Mouse (Mus musculus) kidney, postnatal 14 days (tissue): ENCODE data around the gene Arl6.
A peak's percentile ranks its signal among the peaks of the same experiment; 100 is the strongest.

ENCODE experiments used
- DNase-seq: peaks from one replicate; pipeline ENCODE4 v3.0.0; 2022; ENCODE audit warnings: mixed read lengths

Gene Arl6

DNA sequence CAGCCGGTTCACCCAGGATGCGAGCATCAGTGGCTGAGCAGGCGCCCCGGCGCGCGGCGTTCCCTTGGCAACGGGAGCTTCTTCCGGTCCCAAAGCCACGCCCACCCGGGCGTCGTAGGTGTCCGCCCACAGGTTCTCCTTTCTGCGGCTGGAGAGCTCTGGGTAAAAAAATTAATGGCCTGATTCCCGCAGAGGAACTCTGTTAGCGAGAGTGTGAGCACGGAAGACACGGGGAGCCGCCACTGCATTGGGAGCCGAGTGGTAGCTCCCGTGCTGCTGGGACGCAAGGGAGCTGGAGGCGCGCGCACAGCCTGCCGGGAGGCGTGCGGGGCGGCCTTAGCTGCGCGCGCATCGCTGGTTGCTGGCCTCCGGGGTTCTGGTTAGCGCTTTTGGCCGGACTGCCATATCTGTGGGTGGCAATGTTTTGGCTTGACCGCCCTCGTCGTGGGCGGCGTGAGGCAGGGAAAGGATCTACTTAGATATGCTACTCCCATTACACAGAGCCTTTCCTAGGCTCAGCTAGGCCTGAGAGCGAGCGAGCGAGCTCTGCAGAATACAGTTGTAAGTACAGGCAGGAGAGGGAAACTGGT, at the start of gene Arl6:
Arl6 (minus strand) TSS at position 290 of the 590 bp plus-strand sequence.
- peak; percentile 96 for DNase-seq

GRCm38 (mm10) chr16:59685135-59685534, 45.9 kb upstream of the Arl6 start:
- no peak for DNase-seq

DNA sequence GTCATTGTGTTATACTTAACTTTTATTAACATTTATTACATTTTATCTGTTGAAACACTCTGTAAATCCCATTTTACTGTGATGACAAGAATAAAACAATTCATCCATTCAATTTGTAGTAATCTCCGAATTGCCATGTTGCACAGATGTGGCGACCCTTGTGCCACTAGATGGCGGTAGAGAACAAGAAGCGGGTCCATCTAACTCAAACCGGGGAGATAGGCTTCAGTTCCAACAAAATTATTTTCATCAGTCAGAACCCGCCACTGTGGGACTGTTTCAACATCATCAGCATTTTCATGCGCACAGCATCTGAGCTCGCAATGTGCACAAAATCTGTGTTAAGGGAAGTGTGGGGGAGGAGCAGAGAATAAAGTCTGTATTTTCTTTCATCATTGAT, 44.2 kb upstream of the Arl6 start:
- DNase-seq = peak; percentile 70

DNA sequence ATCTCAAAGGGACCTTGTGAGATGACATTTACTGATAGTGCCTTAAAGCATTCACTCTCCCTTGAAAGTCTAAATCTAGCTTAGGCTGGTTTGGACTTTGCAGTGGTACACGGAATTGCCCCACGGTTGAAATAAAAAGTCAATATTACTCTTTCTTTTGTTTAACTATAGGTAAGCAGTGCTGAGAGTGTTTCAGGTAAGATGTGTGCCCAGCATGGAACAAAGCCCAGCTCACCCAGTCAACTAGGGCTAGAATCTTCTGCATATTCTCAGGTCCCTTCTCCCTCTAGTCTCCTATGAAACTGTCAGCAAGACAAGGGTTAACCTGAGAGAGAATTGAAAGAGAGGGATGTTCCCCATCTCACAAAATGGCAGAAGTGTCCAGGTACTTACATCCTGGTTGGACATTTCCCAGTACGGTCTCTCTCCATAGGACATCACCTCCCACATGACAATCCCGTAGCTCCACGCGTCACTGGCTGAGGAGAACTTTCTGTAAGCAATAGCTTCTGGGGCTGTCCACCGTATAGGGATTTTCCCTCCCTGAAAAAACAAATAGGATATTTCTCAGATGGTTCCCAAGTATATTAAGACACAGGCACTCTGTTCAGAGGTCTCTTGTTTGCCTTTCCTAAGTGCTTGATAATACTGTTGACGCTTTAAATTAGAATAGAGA, 43.2 kb upstream of the Arl6 start:
- DNase-seq = no peak

GRCm38 (mm10) chr16:59666938-59667337, 27.7 kb upstream of the Arl6 start:
- no peak for DNase-seq

DNA sequence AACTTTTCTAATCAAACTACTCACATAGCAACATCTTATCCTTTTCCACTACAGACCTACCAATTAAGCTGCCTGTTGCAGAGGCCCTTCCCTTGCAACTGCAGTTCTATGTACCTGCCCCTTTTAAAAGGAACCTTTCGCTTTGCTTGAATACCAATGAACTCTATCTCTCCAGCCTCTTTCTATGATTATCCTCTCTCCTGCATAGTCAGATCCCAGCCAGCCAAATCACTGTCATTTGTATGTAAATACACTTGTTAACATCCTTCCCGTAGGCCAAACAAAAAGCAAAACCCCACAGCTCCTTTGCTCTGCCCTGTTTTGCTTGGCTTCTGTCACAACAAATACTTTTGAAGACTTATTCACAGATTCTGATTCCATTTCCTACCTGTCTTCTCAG, 4.6 kb upstream of the Arl6 start:
- no peak for DNase-seq

DNA sequence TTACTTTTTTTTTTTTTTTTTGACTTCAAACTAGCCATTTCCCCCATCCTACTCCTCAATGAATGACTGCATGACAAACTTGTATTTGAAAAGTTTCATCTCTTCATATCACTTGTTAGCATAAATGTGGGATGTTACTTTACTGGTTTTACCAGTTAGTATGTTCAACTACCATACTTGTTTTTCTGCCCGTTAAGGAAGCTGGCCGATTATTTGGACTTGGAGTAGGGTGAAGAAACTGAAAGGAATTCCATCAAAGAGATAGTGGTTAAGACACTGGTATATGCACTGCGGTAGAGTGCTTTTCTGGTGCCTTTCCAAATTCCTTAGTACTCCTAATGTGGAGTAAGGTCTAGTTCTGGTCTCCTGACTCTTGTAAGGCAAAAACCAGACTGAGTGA, 794 bp upstream of the Arl6 start:
- no peak for DNase-seq

- DNase-seq = peak; percentile 5
These were observed 4.6 kb downstream of the Arl6 start for GRCm38 (mm10) chr16:59634598-59634997.

DNA sequence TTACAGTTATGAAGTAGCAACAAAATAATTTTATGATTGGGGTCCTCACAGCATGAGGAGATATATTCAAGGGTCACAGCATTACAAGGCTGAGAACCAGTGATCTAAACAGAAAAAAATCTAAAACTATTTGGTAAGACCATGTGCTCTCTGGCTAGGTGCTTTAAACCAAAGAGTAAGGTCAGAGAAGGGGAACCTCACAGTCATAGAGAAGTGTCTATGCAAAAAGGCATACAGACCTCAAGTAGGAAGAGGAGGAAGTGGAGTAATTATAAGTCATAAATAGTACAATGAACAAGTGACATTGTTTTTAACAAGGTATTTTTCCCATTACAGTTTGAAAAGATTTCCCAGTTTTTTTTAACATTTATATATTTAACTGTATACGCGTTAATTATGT, 17.6 kb downstream of the Arl6 start:
- DNase-seq = no peak

- DNase-seq = peak; percentile 55
These were observed 22.0 kb downstream of the Arl6 start for GRCm38 (mm10) chr16:59617167-59617566.

GRCm38 (mm10) chr16:59615675-59616074, 23.5 kb downstream of the Arl6 start:
- no peak for DNase-seq

GRCm38 (mm10) chr16:59610750-59611149, 28.4 kb downstream of the Arl6 start:
- DNase-seq = no peak

DNA sequence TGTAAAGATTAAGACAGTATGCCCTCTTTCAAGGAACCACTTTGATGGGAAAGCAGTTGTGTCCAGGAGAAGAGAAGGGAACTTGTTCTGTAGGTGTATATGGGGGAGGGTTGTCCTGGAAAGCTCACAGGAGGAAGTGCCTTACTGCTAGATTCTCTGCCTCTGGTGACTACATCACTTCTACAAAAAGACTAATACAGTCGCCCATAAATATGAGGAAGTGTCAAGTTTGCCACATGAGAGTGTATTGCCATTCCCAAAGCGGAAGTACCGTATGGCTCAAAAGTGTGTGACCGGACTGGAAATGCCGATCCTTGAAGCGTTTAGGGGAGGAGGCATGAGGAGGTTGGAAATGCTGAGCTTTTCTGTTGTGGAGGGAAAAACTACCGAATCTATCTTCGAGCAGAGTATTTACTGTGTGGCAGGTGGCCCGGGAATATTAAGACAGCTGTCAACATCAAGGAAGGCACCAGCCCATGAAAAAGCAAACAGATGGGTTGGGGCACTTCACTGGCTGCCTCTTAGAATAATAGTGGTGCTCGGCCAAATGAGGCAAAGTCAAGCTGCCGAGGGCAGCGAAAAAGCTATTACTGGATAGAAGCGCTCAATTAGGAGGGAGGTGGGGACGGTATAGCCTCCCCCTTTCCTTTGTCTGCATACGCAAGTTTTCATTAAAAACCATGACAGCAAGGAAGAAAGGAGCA, 35.0 kb downstream of the Arl6 start:
- no peak for DNase-seq

GRCm38 (mm10) chr16:59600311-59601251, 38.6 kb downstream of the Arl6 start, which contains the start of gene Crybg3:
Crybg3 (minus strand) TSS chr16:59600979.
- DNase-seq = peak; percentile 90

GRCm38 (mm10) chr16:59599411-59600265, 39.6 kb downstream of the Arl6 start:
- DNase-seq = peak; percentile 36

DNA sequence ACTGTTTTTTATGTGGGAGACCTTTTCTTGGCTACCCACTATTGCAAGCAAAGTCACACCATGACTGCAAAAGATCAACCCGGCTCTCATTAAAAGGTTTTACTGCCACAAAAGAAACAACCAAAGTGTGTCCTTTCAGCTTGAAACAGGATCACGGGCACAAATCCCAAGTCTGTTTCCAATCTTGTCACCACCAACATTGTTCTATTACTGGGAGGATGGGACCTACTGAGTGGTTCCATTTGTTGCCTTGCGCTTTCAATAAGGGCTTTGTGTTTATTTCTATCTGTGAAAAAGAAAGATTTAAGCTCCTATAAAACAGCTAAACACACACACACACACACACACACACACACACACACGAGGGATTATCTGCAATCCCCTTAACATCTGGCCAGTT, 40.2 kb downstream of the Arl6 start:
- DNase-seq = no peak

DNA sequence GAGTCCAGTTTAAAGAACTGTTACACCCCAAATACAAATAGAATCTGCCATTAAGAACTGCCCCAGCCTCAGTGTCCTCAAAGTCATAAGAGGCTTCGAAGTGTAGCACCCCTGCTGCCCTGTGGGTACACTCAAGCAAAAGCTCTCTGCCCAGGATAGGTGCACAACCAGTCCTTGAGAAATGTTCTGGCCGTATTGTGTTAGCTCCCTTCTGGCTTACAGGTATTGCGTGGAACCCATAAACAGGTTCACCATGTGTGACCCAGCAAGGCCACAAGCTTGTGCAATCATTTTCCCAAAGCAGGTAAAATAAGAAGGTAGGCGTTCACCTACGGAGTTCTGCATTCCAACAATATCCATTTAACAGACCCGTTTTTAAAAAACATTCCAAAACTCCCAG, 41.9 kb downstream of the Arl6 start:
- no peak for DNase-seq

DNA sequence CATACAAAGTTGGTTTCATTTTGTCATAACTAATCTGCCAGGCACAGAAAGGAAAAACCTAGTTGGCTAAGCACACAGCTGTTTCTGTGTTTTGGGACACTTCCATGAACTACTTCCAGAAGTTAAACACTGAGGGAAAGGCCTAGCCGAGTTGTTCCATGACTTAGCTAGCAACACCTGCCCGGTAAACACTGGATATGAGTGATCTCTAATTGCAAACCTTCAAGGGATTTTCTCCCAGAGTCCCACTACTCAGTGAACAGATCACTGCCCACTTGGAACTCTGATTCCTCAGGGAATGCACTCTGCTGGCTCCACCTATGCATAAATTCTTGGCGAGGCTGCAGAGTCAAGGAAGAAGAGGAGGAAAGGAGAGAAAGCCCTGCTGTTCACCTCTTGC, 44.5 kb downstream of the Arl6 start:
- peak; percentile 24 for DNase-seq

DNA sequence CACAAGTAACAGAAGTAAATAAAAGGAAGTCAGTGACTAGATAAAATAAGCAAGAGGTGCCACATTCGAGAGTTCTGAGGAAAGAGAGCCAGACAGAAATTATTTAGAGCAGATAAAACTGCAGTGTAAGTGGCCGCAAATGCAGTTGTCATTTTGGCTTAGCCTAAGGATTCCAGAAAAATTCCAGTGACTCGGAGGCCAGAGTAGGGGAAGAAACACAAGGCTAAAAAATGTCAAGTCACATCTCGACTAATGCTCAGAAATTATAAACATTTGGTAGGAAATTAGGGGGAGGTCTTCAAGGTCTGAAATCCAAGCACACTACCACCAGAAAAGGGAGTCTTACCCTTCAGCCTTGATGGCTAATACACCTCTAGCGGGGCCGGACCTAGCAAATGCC, 48.4 kb downstream of the Arl6 start:
- no peak for DNase-seq

GRCm38 (mm10) chr16:59588351-59589025, 50.7 kb downstream of the Arl6 start:
- DNase-seq = no peak

- no peak for DNase-seq
These were observed 51.4 kb downstream of the Arl6 start for GRCm38 (mm10) chr16:59587816-59588215.
